Mouse (Mus musculus) MEL-GATA-1-ER (cell line): ENCODE data around the gene Adgrl3.
"Not testable (repeated sequence)": the region's sequence is repeated elsewhere in the genome, so short reads cannot be mapped to it uniquely, and the experiment has no call there.

Source experiments
- DNase-seq: peaks from one replicate; pipeline ENCODE4 v3.0.0-alpha.2; 2012; ENCODE audit warnings: low read depth; ENCODE audit errors: extremely low read depth

Adgrl3 gene

GRCm38 (mm10) chr5:81555149-81555548 lies 535.2 kb downstream of the Adgrl3 start:
- DNase-seq = not testable (repeated sequence)

GRCm38 (mm10) chr5:81556008-81556407 lies 536.1 kb downstream of the Adgrl3 start:
- no peak for DNase-seq

GRCm38 (mm10) chr5:81558965-81559364 lies 539.0 kb downstream of the Adgrl3 start:
- no peak for DNase-seq

GRCm38 (mm10) chr5:81564294-81564693 lies 544.4 kb downstream of the Adgrl3 start:
- no peak for DNase-seq

GRCm38 (mm10) chr5:81566577-81566976 lies 546.6 kb downstream of the Adgrl3 start:
- DNase-seq = no peak

- no peak for DNase-seq
These were observed 548.8 kb downstream of the Adgrl3 start for GRCm38 (mm10) chr5:81568743-81569142.

- no peak for DNase-seq
These were observed 562.9 kb downstream of the Adgrl3 start for GRCm38 (mm10) chr5:81582886-81583285.

- no peak for DNase-seq
These were observed 563.5 kb downstream of the Adgrl3 start for GRCm38 (mm10) chr5:81583425-81583824.

GRCm38 (mm10) chr5:81584945-81585344 lies 565.0 kb downstream of the Adgrl3 start:
- no peak for DNase-seq

- DNase-seq = no peak
These were observed 570.2 kb downstream of the Adgrl3 start for GRCm38 (mm10) chr5:81590005-81590694.

GRCm38 (mm10) chr5:81591481-81591880 lies 571.5 kb downstream of the Adgrl3 start:
- DNase-seq = no peak

GRCm38 (mm10) chr5:81593396-81593995 lies 573.6 kb downstream of the Adgrl3 start:
- DNase-seq = no peak

- DNase-seq = no peak
These were observed 578.1 kb downstream of the Adgrl3 start for GRCm38 (mm10) chr5:81598041-81598440.

GRCm38 (mm10) chr5:81602889-81603288 lies 583.0 kb downstream of the Adgrl3 start:
- no peak for DNase-seq

GRCm38 (mm10) chr5:81605646-81606045 lies 585.7 kb downstream of the Adgrl3 start:
- no peak for DNase-seq

- DNase-seq = no peak
These were observed 590.3 kb downstream of the Adgrl3 start for GRCm38 (mm10) chr5:81610223-81610622.

GRCm38 (mm10) chr5:81614674-81615073 lies 594.7 kb downstream of the Adgrl3 start:
- DNase-seq = no peak

GRCm38 (mm10) chr5:81621106-81621505 lies 601.2 kb downstream of the Adgrl3 start:
- DNase-seq = no peak

- DNase-seq = no peak
These were observed 601.8 kb downstream of the Adgrl3 start for GRCm38 (mm10) chr5:81621715-81622114.

GRCm38 (mm10) chr5:81623846-81624245 lies 603.9 kb downstream of the Adgrl3 start:
- DNase-seq = no peak

- DNase-seq = no peak
These were observed 616.2 kb downstream of the Adgrl3 start for GRCm38 (mm10) chr5:81636169-81636568.

- no peak for DNase-seq
These were observed 618.5 kb downstream of the Adgrl3 start for GRCm38 (mm10) chr5:81638422-81638821.

GRCm38 (mm10) chr5:81640118-81640517 lies 620.2 kb downstream of the Adgrl3 start:
- no peak for DNase-seq
